Mouse (Mus musculus) monocyte, adult 2 months (primary cell): ENCODE measurements around the gene Nbr1.
"Not testable (repeated sequence)": the region's sequence is repeated elsewhere in the genome, so short reads cannot be mapped to it uniquely, and the experiment has no call there.

Experiments used
- DNase-seq, 2 experiments: peaks; one replicate each; pipeline ENCODE4 v3.0.0; 2022; ENCODE audit warnings: low spot score in 2 of 2, low read depth in 1 of 2

The Nbr1 gene

DNA sequence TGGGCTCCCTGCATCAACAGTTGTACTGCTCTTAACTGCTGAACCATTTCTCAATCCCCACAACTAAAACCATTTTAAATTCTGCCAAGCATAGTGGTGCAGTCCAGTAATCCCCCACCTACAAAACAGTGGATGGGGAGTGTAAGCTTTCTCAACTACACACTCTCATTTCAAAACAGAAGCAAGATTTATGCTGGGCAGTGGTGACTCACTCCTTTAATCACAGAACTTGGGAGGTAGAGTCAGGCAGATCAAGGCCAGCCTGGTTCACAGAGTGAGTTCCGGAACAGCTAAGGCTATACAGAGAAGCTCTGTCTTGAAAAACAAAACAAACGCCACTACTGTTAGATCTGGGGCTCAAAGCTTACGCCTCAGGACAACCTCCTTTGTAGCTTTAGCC, 66.6 kb downstream of the Nbr1 start:
- DNase-seq = no peak

DNA sequence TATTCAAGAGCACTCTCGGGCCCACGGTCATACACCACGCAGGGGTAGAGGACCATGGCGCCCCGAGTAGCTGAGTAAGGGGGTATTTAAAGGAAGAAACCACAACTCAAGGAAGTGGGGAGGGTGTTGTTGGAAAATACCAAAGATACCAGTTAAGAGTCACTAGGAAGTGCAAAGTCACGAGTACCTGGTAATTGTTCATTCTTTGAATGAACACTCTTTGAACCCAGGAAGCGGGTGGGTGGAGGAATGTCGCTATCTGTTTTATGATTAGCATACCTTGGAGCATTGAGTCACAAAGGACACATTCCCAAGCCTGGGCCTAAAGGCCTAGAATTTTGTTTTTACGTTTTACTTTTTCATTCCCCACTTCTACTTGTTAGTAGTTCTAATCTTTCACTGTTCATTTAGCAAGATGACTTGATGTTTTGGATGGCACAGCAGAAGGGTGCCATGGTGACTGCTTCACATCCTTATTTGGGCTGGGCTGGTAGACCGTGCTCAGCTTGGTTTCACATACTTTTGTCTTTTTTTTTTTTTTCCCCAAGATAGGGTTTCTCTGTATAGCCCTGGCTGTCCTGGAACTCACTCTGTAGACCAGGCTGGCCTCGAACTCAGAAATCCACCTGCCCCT, 68.2 kb downstream of the Nbr1 start:
- DNase-seq = not testable (repeated sequence)

GRCm38 (mm10) chr11:101626649-101626994, 74.7 kb downstream of the Nbr1 start:
- no peak for DNase-seq

GRCm38 (mm10) chr11:101626995-101627856, 75.3 kb downstream of the Nbr1 start, which contains the start of gene Rdm1:
Gene Rdm1 (plus strand): TSS chr11:101627195.
- DNase-seq = peak in 1 of 2 experiments; percentile 56

GRCm38 (mm10) chr11:101627857-101628559, 76.1 kb downstream of the Nbr1 start:
- peak; percentile 59 to 73 for DNase-seq

DNA sequence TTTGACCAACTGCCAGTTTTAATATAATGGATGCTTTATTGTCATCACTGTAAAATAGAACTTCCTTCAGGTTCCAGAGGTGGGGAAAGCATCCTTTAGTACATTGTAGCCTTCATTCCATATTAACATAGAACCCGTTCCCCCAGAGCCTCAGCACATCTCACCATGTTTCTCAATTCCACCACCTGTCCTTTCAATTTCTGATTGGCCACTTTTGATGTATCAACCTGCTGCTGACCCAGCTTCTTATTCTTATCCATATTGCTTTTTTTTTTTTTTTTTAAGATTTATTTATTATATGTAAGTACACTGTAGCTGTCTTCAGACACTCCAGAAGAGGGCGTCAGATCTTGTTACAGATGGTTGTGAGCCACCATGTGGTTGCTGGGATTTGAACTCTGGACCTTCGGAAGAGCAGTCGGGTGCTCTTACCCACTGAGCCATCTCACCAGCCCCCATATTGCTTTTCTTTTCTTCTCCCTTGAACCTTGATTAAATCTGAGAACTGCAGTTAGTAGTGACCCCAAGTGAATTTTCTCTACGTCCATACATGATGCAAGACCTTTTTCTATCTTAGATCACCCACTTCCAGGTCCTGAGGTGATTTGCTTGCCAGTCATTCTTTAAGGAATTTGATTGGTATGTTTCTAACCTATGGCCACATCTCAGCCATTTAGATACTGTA, 76.9 kb downstream of the Nbr1 start:
- not testable (repeated sequence) for DNase-seq
